Mouse (Mus musculus): ENCODE measurements around the gene Hspa12a. TPM values are rescaled to one million over a fixed set of nuclear protein-coding genes. Genes with fewer than 3 reads are reported as not detected.
A peak's percentile ranks its signal among the peaks of the same experiment; 100 is the strongest.
"Not testable (repeated sequence)": the region's sequence is repeated elsewhere in the genome, so short reads cannot be mapped to it uniquely, and the experiment has no call there.

The Hspa12a gene
- polyA plus RNA-seq, 1 experiment from 2014 or later, result 5.1 TPM

DNA sequence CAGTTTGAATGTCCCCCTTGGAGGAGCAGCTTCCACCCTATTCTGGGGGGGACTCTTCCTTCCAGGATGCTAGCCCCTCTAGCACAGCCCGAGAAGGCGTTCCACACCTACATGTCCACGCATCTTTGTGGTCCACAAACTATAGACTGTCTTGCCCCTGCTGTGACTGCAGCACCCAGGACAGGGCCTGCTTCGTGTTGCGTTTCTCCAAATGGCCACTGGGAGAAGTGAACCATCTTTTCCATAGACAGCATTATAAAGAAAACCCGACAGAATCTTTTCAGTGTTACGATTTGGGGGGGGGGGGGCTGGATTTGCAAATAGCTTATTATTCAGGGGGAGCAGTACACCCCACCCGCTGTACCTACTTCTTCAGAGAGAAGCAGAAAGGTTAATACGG lies 36.8 kb downstream of the Hspa12a start:
- Histone ChIP-seq H3K9ac (no peak overlapping the region), H3K4me1 (peaks cover 13% of the 10 kb centered on the region), H3K27ac (no peak overlapping the region), H3K4me2 (no peak overlapping the region), H3K9me3 (no peaks in the 10 kb centered on the region), H3K36me3 (no peaks in the 10 kb centered on the region), H3K27me3 (no peaks in the 10 kb centered on the region), H3K4me3 (no peak overlapping the region)
- WGBS, result 56% methylated on average over 9 of the region's 9 CpGs
- ATAC-seq (ENCODE audit: borderline replicate concordance, extremely low read depth, low FRiP score, low TSS enrichment), result no peak

DNA sequence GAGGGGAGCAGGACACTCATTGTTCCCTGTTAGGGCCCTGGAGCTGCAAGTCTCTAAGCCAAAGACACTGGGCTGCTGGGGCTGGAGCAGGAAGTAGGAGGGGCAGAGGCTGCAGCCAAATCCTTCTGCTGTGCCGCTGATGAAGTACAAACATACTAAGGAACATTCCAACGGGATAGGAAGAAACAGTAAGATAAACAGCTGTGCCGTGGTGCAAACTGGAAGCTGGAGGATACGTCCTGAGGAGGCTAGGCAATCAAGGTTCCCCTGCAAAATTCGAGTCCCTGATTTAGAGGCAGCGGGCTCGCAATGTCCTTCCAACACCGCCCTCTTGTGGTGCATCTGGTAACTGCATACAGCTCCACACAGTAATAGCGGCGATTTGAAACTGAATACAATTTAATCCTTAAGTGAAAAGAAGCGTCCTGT lies 39.5 kb downstream of the Hspa12a start:
- Histone ChIP-seq H3K9me3 (no peaks in the 10 kb centered on the region), H3K4me3 (peak overlapping the region; percentile 24), H3K27ac (peak overlapping the region; percentile 61), H3K9ac (no peak overlapping the region), H3K27me3 (no peaks in the 10 kb centered on the region), H3K4me1 (peaks cover 6% of the 10 kb centered on the region; the same call in 1 of the 2 replicates), H3K4me2 (peak overlapping the region; percentile 45), H3K36me3 (no peaks in the 10 kb centered on the region)
- 1% methylated on average over 11 of the region's 11 CpGs for WGBS
- peak; percentile 92 for ATAC-seq (ENCODE audit: borderline replicate concordance, extremely low read depth, low FRiP score, low TSS enrichment)

DNA sequence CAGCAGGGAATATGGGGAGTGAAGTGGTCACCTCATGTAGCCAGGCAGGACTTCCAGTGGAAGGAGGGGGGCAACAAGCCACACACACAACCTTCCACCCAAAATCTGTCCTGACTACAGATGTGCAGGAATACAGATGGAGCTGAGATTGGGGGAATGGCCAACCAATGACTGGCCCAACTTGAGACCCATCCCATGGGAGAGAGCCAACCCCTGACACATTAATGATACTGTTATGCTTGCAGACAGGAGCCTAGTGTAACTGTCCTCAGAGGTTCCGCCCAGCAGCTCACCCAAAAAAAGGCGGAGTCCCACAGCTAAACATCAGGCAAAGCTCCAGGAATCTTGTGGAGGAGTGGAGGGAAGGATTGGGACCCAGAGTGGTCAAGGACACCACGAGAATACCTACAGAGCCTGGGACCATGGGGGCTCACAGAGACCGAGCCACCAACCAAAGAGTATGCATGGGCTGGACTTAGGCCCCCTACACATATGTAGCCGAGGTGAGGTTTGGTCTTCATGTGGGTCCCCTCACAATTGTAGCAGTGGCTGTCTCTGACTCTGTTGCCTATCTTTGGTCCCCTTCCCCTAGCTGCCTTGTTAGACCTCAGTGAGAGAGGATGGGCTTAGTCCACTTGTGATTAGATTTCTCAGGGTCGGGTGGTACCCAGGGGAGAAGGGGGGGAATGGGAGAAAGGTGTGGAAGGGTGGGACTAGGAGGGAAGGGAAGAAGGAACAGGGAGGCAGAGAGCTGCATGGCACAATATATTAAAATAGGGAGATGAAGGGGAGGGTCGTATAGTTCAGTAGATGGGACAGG lies 40.2 kb downstream of the Hspa12a start:
- Histone ChIP-seq H3K4me1 (peaks cover 6% of the 10 kb centered on the region; the same call in 1 of the 2 replicates), H3K4me2 (peak overlapping the region; percentile 45), H3K9ac (no peak overlapping the region), H3K36me3 (no peaks in the 10 kb centered on the region), H3K9me3 (no peaks in the 10 kb centered on the region), H3K27ac (peak overlapping the region; percentile 61), H3K27me3 (no peaks in the 10 kb centered on the region), H3K4me3 (no peak overlapping the region)
- peak; percentile 21 for ATAC-seq (ENCODE audit: borderline replicate concordance, extremely low read depth, low FRiP score, low TSS enrichment)
- 54% methylated on average over 7 of the region's 7 CpGs for WGBS

DNA sequence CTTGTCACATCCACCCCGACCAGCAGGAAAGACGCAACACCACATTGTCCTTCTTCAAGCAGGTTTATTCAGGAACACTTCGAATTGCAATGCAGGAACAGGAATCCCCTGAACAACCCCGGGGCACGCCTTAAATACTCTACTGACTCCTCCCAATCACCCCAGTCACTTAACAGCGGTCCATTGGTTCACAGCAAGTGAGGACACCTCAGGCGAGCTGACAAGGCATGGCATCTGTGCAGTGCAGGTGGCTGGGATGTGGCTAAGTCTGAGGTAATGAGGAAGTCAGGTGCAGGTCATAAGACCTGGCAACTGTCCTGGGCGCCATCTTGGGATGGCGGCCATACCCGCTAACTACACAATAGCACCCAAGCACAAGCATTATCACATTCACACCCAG lies 43.0 kb downstream of the Hspa12a start:
- H3K36me3 ChIP-seq; H3K9ac ChIP-seq; H3K4me2 ChIP-seq; H3K4me3 ChIP-seq; H3K9me3 ChIP-seq; H3K27ac ChIP-seq; ATAC-seq (ENCODE audit: borderline replicate concordance, extremely low read depth, low FRiP score, low TSS enrichment); H3K27me3 ChIP-seq; H3K4me1 ChIP-seq: not testable (repeated sequence)
- WGBS, result 87% methylated on average over 10 of the region's 10 CpGs

DNA sequence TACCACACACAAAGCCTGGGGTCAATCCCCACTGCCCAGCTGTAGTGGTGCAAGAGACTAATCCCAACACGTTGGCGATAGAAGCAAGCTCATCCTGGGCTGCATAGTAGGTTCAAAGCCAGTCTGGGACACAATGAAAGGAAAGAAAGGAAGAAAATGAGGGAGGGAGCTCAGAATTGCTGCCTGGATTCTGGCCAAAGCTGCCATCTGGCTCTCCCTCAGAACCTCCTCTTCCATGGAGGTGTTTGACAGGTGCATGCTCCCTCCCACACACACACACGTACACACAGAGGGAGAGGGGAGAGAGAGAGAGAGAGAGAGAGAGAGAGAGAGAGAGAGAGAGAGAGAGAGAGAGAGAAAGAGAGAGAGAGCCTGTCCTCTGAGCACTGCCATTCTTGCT lies 47.2 kb downstream of the Hspa12a start:
- H3K27ac ChIP-seq, result no peak overlapping the region
- no peaks in the 10 kb centered on the region for H3K27me3 ChIP-seq
- no peak overlapping the region for H3K4me2 ChIP-seq
- no peaks in the 10 kb centered on the region for H3K9me3 ChIP-seq
- no peak overlapping the region for H3K9ac ChIP-seq
- H3K4me3 ChIP-seq, result no peak overlapping the region
- ATAC-seq (ENCODE audit: borderline replicate concordance, extremely low read depth, low FRiP score, low TSS enrichment), result no peak
- no peaks in the 10 kb centered on the region for H3K4me1 ChIP-seq
- H3K36me3 ChIP-seq, result no peaks in the 10 kb centered on the region
- whole genome bisulfite sequencing, result 54% methylated on average over 3 of the region's 3 CpGs

DNA sequence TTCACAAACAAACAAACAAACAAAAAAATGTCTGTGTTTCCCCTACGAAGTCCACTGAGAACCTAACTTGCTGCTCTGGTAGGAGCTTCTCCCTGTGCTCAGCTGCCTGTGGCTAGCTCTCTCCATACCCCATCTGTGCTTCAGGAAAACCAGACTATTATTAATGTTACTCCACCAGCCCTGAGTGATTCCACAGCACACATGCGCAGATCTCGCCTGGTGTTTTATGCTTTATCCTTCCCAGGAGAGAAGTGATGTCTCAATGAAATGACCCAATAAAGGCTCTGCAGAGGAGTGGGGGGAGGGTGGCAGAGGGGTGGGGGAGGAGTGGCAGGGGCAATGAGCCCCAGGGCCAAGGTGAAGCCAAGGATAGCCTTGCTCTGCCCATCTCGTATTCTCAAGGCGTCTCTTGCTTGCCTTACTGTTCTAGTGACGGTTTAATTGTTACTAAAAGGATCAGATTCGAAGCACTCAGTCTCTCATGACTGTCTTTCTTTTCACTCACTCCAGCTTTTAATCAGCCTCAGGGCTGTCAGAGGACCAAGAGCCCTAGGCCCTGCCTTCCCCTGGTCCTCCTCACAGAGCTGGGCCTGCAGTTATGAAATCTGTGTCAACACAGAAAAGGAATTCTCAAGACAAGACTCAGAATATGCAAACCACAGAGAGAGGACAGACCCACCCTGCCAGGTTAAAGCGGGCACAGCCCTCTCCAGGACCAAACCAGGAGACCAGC lies 54.0 kb downstream of the Hspa12a start:
- H3K4me2 ChIP-seq, result no peak overlapping the region
- ATAC-seq (ENCODE audit: borderline replicate concordance, extremely low read depth, low FRiP score, low TSS enrichment), result no peak
- no peaks in the 10 kb centered on the region for H3K4me1 ChIP-seq
- no peaks in the 10 kb centered on the region for H3K36me3 ChIP-seq
- 59% methylated on average over 8 of the region's 8 CpGs for WGBS
- no peak overlapping the region for H3K4me3 ChIP-seq
- no peak overlapping the region for H3K9ac ChIP-seq
- H3K27me3 ChIP-seq, result no peaks in the 10 kb centered on the region
- no peak overlapping the region for H3K27ac ChIP-seq
- no peaks in the 10 kb centered on the region for H3K9me3 ChIP-seq

DNA sequence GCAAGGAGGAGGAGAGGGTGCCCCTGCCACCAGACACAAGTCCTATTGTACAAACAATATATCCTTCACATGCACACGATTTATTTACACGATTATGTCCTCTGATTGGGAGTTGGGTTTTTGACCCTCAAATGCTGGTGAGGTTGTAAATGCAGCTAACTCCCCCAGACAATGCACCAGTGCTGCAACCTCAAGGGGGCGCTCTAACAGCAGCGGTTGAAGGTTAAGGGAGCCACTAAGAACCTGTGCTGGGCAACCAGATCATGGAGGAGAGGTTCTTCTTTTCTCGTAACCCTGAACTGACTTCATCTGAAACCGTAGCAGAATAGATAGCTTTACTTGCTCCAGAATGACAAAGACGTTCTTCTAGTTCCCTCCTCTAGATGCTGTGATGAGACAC lies 57.0 kb downstream of the Hspa12a start:
- no peaks in the 10 kb centered on the region for H3K4me1 ChIP-seq
- 65% methylated on average over 7 of the region's 7 CpGs for WGBS
- no peak overlapping the region for H3K4me3 ChIP-seq
- no peak for ATAC-seq (ENCODE audit: borderline replicate concordance, extremely low read depth, low FRiP score, low TSS enrichment)
- no peaks in the 10 kb centered on the region for H3K9me3 ChIP-seq
- H3K27me3 ChIP-seq, result no peaks in the 10 kb centered on the region
- H3K27ac ChIP-seq, result no peak overlapping the region
- no peak overlapping the region for H3K9ac ChIP-seq
- no peak overlapping the region for H3K4me2 ChIP-seq
- H3K36me3 ChIP-seq, result no peaks in the 10 kb centered on the region

DNA sequence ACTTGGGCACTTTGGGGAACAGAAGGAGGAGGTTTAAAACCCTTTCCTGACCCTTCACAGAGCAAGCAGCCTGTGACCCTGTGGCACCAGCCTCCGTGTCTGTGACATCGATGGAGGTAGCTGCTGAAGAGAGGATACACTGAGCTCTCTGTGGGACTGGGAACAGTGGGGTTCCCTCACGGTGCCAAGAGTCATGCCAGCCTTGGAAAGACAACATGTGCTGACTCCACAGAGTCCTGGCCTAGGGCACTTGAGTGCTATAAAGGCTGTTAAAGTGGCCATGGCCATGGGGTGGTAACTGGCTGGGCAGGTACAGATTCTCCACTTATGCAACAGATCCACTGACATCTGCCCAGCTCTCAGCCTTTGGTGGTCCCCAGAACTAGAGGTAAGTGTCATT lies 60.0 kb downstream of the Hspa12a start:
- Histone ChIP-seq H3K4me3 (no peak overlapping the region), H3K27ac (no peak overlapping the region), H3K9ac (no peak overlapping the region), H3K36me3 (no peaks in the 10 kb centered on the region), H3K4me2 (no peak overlapping the region), H3K9me3 (no peaks in the 10 kb centered on the region), H3K4me1 (peaks cover 3% of the 10 kb centered on the region), H3K27me3 (no peaks in the 10 kb centered on the region)
- WGBS, result 63% methylated on average over 3 of the region's 3 CpGs
- ATAC-seq (ENCODE audit: borderline replicate concordance, extremely low read depth, low FRiP score, low TSS enrichment), result no peak

DNA sequence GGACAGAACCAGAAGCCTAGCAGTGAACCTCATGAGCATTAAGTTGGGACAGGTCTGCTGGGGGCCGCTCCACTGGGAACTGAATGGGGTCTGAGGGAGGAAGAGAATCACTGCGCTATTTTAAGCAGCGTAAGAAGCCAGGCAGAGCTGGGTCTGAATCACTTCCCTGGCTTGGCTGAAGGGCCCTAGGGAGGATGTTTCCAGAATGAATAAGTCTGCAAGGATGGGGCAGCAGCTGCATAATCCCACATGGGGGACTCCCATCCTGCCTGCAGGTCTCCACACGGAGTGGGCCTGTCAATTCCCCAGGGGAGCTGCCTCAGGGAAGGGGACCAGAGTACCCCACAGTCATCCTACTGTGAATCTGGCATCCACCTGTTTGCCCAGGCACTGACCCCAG lies 61.1 kb downstream of the Hspa12a start:
- Histone ChIP-seq H3K27me3 (no peaks in the 10 kb centered on the region), H3K4me2 (no peak overlapping the region), H3K27ac (no peak overlapping the region), H3K9ac (no peak overlapping the region), H3K4me3 (no peak overlapping the region), H3K4me1 (peaks cover 7% of the 10 kb centered on the region), H3K36me3 (no peaks in the 10 kb centered on the region), H3K9me3 (no peaks in the 10 kb centered on the region)
- 76% methylated on average over 4 of the region's 4 CpGs for WGBS
- ATAC-seq (ENCODE audit: borderline replicate concordance, extremely low read depth, low FRiP score, low TSS enrichment), result no peak

DNA sequence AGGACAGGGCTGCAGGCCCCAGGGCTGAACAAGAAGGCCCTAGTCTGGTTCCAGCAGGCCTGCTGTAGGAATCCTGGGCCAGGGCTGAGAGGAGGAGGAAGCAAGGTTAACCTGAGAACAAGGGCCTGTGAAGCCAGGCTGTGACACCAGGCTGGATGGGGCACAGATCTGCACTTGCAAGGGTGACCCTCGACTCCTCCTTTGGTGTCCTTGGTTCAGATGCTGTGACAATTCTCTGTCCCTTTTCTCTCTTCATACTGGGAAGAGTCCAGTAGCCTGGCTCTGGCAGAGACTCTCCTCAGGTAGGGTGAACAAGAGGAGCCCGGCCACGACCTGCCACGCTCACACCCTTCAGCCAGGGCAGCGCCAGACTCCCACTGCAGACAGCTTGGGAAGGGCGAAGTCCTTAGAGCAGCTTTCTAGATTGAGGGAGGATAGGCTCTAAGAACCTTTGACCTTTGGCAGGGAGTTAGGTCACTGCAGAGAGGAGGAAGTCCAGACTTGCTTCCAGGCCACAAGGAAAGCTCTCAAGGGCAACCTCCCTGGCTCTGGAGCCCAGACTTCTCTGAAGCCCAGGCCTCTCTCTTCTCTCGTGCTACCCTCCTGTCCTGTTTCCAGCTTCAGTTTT lies 64.0 kb downstream of the Hspa12a start:
- Histone ChIP-seq H3K4me1 (peaks cover 7% of the 10 kb centered on the region), H3K4me3 (no peak overlapping the region), H3K36me3 (no peaks in the 10 kb centered on the region), H3K27me3 (no peaks in the 10 kb centered on the region), H3K27ac (no peak overlapping the region), H3K9me3 (no peaks in the 10 kb centered on the region), H3K9ac (no peak overlapping the region), H3K4me2 (no peak overlapping the region)
- no peak for ATAC-seq (ENCODE audit: borderline replicate concordance, extremely low read depth, low FRiP score, low TSS enrichment)
- WGBS, result 80% methylated on average over 7 of the region's 7 CpGs

DNA sequence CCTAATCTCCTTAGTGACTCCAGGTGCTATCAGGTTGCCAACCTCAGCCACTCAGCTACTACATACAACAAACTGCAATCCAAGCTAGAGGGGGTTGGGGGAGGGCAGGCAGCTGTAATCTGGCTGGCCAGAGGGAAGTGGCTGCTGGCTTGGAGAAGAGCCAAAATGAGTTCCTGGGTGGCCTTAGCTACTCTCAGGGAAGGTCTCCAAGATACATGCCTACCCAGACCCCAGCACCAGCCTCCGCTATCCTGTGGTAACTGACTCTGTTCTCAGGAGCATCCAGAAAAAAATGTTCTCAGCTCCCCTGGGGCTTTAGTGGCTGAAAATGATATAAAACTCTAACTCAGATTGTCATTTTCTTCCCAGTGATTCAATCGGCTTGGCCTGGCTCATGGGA lies 64.9 kb downstream of the Hspa12a start:
- 47% methylated on average over 2 of the region's 2 CpGs for WGBS
- Histone ChIP-seq H3K4me1 (peaks cover 7% of the 10 kb centered on the region), H3K36me3 (no peaks in the 10 kb centered on the region), H3K4me2 (no peak overlapping the region), H3K9me3 (no peaks in the 10 kb centered on the region), H3K9ac (no peak overlapping the region), H3K4me3 (no peak overlapping the region), H3K27me3 (no peaks in the 10 kb centered on the region), H3K27ac (no peak overlapping the region)
- ATAC-seq (ENCODE audit: borderline replicate concordance, extremely low read depth, low FRiP score, low TSS enrichment), result no peak

DNA sequence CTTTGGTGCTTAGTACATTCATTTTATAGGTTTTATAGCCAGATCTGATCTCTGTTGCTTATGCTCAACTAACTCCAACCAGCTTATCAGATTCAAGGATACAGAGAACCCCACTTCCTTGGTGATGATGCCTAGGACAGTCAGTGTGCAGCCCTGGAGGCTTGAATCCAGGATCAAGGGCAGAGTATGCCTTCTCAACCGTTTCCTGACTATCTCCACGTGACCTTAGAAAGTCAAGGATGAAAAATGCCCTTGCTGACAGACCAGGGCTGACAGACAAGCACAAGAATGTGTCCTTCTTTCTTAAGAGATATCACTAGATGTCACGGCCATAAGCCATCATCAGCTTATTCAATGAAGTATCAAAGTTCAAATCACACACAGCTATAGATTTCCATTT lies 69.9 kb downstream of the Hspa12a start:
- Histone ChIP-seq H3K4me2 (no peak overlapping the region), H3K9me3 (no peaks in the 10 kb centered on the region), H3K4me3 (no peak overlapping the region), H3K4me1 (peaks cover 5% of the 10 kb centered on the region), H3K27ac (no peak overlapping the region), H3K9ac (no peak overlapping the region), H3K36me3 (no peaks in the 10 kb centered on the region), H3K27me3 (no peaks in the 10 kb centered on the region)
- ATAC-seq (ENCODE audit: borderline replicate concordance, extremely low read depth, low FRiP score, low TSS enrichment), result no peak
- WGBS, result 44% methylated on average over 3 of the region's 3 CpGs
